Mouse (Mus musculus) hindbrain, embryonic 14.5 days (tissue): ENCODE results near the gene 4930432K21Rik. TPM values are rescaled to one million over a fixed set of nuclear protein-coding genes. Genes with fewer than 3 reads are reported as not detected.

Source experiments
- ATAC-seq: fragments of 200-750 bp; cut with Nextera tagmentation; 2 replicates; pipeline ENCODE4 v1.8.0; 2017; ENCODE audit warnings: moderate number of reproducible peaks, mild to moderate bottlenecking, moderate TSS enrichment, moderate library complexity; ENCODE audit not compliant: low FRiP score
- DNase-seq: peaks from one replicate; pipeline ENCODE4 v3.0.0-alpha.2; 2015; ENCODE audit warnings: low spot score
- H3K27ac ChIP-seq: fragments of 300-500 bp; sonication (generic); 2 replicates; pipeline ENCODE4 v1.5.1; 2014; ENCODE audit warnings: mild to moderate bottlenecking, moderate library complexity
- H3K27me3 ChIP-seq: fragments of 300-500 bp; sonication (generic); 2 replicates; pipeline ENCODE4 v1.6.1; 2014; ENCODE audit warnings: mild to moderate bottlenecking, low read length, mixed read lengths; ENCODE audit not compliant: control insufficient read depth, insufficient read depth
- H3K36me3 ChIP-seq: fragments of 300-500 bp; sonication (generic); replicated peaks from 2 replicates; pipeline ENCODE4 v1.6.1; 2014; ENCODE audit not compliant: control insufficient read depth, insufficient read depth
- H3K4me1 ChIP-seq: fragments of 300-500 bp; sonication (generic); replicated peaks from 2 replicates; pipeline ENCODE4 v1.6.1; 2014; ENCODE audit warnings: antibody characterized with exemption, low read length, mixed read lengths; ENCODE audit not compliant: control insufficient read depth, insufficient read depth
- H3K4me2 ChIP-seq: fragments of 300-500 bp; sonication (generic); replicated peaks from 2 replicates; pipeline ENCODE4 v1.6.1; 2014; ENCODE audit warnings: mild to moderate bottlenecking, moderate library complexity
- H3K4me3 ChIP-seq: fragments of 300-500 bp; sonication (generic); replicated peaks from 2 replicates; pipeline ENCODE4 v1.5.1; 2014; ENCODE audit warnings: mild to moderate bottlenecking, low read length
- H3K9ac ChIP-seq: fragments of 300-500 bp; sonication (generic); 2 replicates; pipeline ENCODE4 v1.6.1; 2014
- H3K9me3 ChIP-seq: fragments of 300-500 bp; sonication (generic); 2 replicates; pipeline ENCODE4 v1.6.1; 2016; ENCODE audit warnings: low read length; ENCODE audit not compliant: control insufficient read depth
- WGBS: fragments of 180-500 bp; shearing (Covaris S2); extraction: QIAGEN DNeasy Blood & Tissue Kit; methylation state at CpG from one replicate; pipeline ENCODE4 v1.1.7; 2014; 5-methylcytosine and 5-hydroxymethylcytosine counted together
- polyA plus RNA-seq: library from polyadenylated mRNA; unstranded; fragments of >200 nt; fragmentation: Nextera tagmentation; extraction: Ambion mirVana; gene quantifications from 2 replicates; pipeline ENCODE4 v1.2.1, GENCODE M21; 2014

4930432K21Rik gene
- 1.4 TPM in 2 replicates for polyA plus RNA-seq

DNA sequence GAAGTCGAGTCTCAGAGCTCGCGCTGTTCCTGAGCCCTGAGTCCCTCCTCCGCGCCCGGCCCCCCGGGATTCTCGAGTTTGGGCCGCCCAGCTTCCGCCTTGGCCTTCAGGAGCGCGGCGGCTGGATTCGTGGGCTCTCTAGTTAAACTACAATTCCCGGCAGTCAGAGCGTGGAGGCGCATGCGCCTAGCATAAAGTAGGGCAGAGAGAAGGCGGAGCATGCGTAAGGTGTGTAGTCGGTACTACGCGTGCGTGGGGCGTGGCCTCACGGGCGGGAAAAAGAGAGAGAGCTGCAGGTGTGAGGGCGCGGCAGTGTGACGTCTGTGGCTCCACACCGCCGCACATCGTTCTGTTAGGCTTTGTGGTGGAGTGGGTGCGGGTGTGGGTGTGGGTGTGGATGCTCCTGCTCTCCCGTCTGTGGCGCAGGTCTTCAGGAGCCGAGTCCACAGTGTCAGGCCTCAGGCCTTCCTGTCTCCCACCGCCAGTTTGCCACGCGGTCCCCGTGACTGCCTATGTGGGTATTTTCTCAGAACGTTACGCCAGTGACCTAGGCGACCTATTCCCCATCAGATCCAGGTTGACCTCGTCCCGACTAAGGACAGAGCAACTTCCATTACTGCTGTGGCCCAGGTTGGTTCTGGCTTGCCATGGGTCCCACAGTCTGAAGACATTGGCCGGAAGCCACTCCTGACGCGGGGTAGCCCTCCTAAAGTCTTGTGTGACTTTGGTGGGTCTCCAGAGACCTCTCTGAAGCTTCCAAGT is at the start of gene 4930432K21Rik, which contains the start of gene Cc2d1a:
Gene 4930432K21Rik (plus strand): TSS at position 257 of the 762 bp plus-strand sequence.
Gene Cc2d1a (minus strand): TSS at position 168 of the 762 bp plus-strand sequence.
- 15% methylated on average over 49 of the region's 49 CpGs for WGBS
- 0 out of 2 replicates have a peak within 1 kb of the TSS, but pooled peaks have one; percentile 28 for H3K27ac ChIP-seq
- peak within 1 kb of the TSS; percentile 55 for H3K4me3 ChIP-seq
- H3K27me3 ChIP-seq: no peaks in the 10 kb centered on the region
- peak within 1 kb of the TSS; percentile 77 for H3K9ac ChIP-seq
- peak within 1 kb of the TSS; percentile 91 for H3K4me2 ChIP-seq
- H3K36me3 ChIP-seq: peaks cover 27% of the 10 kb centered on the region
- ATAC-seq (peak; percentile 95), DNase-seq (peak; percentile 96)
- H3K9me3 ChIP-seq: no peaks in the 10 kb centered on the region
- H3K4me1 ChIP-seq: peaks cover 22% of the 10 kb centered on the region

DNA sequence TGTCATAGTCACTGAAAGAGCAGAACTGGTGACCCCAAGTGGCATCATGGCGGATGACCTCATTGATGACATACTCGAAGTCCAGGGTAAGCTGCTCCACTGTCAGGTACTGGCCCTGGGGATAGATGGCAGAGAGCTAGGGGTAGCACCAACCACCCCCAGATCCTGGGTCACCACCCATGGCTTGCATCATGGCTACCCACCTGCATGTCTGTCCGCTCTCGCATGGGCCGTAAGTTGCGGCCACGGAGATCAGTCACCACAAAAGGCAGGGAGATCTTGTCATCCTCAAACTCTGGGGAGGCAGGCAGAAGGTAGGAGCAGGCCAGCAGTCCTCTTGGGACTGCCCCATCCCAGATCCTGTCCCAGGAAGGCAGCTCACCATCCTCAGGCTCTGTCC is 49.4 kb upstream of the 4930432K21Rik start:
- no peak overlapping the region for H3K9ac ChIP-seq
- H3K36me3 ChIP-seq: peaks cover 90% of the 10 kb centered on the region
- ATAC-seq: no peak
- no peaks in the 10 kb centered on the region for H3K9me3 ChIP-seq
- no peak overlapping the region for H3K4me3 ChIP-seq
- H3K27ac ChIP-seq: no peak overlapping the region
- 98% methylated on average over 7 of the region's 7 CpGs for WGBS
- no peak for DNase-seq
- peaks cover 17% of the 10 kb centered on the region for H3K4me1 ChIP-seq
- H3K27me3 ChIP-seq: no peaks in the 10 kb centered on the region
- no peak overlapping the region for H3K4me2 ChIP-seq

DNA sequence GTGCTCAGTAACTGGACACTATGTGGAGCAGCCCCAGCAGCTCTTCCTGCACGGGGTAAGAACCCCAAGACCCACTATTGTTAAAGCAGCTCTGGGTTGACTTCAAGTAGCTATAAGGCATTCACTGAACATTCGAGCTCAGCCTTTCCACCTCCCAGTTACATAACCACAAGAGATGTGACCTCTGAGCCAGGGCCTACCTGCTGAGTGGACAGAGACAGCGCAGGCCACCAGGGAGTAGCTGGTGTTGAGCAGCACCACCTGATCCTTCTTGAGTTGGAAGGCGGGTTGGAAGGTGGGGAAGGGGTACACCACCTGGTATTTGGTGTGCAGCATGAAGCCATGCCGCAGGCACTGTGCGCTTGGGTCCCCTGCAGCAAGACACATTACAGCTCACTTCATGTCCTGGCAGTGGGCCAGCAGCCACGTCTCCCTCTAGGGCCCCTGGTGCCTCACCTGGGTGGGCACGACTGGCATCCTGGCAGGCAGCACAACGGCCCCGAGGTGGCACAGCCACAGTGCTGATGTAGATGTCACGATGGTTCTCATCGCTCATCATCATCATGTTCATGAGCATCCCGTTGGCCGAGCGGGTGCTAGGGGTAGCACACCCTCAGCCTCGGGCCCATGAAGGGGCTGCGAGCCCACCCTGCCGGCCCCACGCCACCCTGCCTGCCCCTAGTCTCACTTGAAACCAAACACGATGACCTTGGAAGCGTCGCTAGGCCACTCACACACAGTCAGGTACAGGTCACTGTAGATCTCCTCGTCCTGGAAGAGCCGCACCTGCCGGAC is 46.2 kb upstream of the 4930432K21Rik start:
- peaks cover 30% of the 10 kb centered on the region for H3K4me1 ChIP-seq
- no peaks in the 10 kb centered on the region for H3K27me3 ChIP-seq
- H3K9me3 ChIP-seq: no peaks in the 10 kb centered on the region
- no peak overlapping the region for H3K4me2 ChIP-seq
- peaks cover 58% of the 10 kb centered on the region for H3K36me3 ChIP-seq
- no peak for DNase-seq
- H3K4me3 ChIP-seq: no peak overlapping the region
- H3K27ac ChIP-seq: no peak overlapping the region
- ATAC-seq: no peak
- H3K9ac ChIP-seq: no peak overlapping the region
- 95% methylated on average over 25 of the region's 25 CpGs for WGBS

DNA sequence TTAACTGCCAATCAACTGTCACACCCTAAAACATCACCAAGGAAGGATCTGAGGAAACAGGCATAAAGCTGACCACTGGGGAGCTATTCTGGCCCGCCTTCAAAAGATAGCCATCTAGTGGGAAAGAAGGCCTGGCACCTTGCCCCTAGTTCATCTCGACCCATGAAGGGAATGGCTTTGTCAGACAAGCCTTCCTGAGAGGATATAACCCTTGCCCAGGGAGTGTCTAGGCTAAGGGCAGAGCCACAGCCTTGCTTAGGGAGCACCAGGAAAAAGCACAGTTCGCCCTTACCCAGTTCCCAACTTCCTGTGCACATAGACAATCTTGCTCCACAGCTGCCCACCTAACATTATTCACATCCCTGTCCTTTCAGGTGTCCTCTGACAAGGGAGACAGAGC is 44.2 kb upstream of the 4930432K21Rik start:
- Histone ChIP-seq H3K36me3 (peaks cover 39% of the 10 kb centered on the region), H3K9me3 (no peaks in the 10 kb centered on the region), H3K4me3 (peak overlapping the region; percentile 60), H3K9ac (peak overlapping the region; percentile 76), H3K4me2 (peak overlapping the region; percentile 82), H3K4me1 (peaks cover 30% of the 10 kb centered on the region), H3K27ac (peak overlapping the region; percentile 96), H3K27me3 (no peaks in the 10 kb centered on the region)
- WGBS: 27% methylated on average over 3 of the region's 3 CpGs
- ATAC-seq (no peak), DNase-seq (no peak)

DNA sequence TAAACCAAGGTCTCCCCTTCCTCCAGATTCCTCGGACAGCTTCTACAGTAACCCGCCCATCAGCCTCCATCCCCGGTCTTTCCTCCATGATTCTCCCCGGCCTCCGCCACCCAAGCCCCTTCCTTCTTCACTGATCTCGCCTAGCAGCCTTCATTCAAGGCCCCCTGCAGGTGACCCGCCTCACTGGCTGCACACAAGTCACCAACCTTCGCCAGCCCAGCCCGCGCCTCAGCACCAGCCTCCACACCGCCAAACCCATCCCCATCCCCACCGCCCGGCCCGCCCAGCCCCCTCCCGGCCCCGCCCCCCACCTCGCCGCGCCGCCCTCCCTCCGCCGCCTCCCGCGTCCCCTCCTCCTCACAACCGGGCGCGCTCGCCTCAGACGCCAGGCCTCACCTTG is 43.6 kb upstream of the 4930432K21Rik start:
- Histone ChIP-seq H3K4me1 (peaks cover 30% of the 10 kb centered on the region), H3K9ac (peak overlapping the region; percentile 76), H3K27ac (peak overlapping the region; percentile 96), H3K36me3 (peaks cover 34% of the 10 kb centered on the region), H3K27me3 (no peaks in the 10 kb centered on the region), H3K4me2 (peak overlapping the region; percentile 82), H3K9me3 (no peaks in the 10 kb centered on the region), H3K4me3 (peak overlapping the region; percentile 60)
- ATAC-seq: peak; percentile 79
- peak; percentile 68 for DNase-seq
- WGBS: 0% methylated on average over 24 of the region's 29 CpGs

DNA sequence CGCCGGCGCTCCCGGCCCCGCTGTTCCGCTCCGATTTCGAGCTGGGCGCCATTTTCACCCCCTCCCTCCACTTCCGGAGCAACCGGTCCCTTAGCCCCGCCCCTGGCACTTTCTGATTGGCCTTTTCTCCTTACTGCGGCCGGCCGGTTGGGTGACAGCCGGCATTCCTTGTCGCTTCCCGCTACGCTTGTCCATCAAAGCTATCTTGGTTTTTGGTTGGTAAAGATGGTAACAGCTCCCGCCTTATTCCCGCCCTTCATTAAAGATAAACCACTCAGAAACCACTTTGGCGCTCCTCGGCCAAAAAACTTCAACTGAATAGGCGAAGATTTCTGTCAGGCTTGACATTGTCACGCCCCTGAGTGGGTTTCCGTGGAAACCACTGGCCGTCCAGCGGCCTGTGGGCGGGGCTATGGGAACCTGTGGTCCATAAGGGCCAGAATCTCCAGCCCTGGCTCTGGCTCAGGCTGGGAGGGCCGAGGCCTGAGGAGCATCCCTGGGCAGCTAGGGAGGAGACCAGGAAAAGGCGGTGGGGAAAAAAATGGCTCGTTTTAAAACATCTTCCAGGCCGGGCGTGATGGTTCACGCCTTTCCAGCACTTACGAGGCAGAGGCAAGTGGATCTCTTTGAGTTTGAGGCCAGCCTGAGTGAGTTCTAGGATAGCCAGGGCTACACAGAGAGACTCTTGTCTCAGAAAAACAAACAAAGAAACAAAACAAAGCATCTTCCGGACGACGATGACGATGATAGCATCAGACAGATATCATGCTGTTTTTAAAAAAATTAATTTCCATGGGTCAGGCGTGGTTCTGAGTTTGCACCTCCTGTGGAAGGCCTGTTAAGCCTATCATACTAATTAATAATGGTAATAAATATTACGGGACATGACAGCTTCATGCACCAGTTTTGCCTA is 42.9 kb upstream of the 4930432K21Rik start, which contains the start of gene Dcaf15:
Gene Dcaf15 (minus strand): TSS at position 72 of the 913 bp plus-strand sequence.
- peak within 1 kb of the TSS; percentile 76 for H3K9ac ChIP-seq
- peak; percentile 96 for ATAC-seq

DNA sequence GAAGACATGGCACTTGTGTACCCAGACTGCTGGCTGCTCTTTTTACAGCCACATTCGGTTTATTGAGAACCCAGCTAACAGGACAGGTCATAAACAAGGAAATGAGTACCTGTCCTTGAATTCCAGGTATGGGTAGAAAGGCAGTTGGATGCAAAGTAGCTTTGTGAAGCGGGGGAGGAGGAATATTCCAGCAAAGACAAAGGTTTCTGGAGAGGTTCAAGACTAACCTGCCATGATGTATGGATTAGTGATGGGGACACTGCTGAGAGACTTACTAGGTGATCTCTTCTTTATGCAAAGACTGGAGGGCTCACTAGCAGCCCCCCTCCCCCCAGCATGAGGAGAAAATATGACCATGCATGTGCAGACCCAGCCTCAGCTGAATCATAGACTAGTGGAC is 42.1 kb upstream of the 4930432K21Rik start:
- 90% methylated on average over 2 of the region's 2 CpGs for whole genome bisulfite sequencing
- peaks cover 20% of the 10 kb centered on the region for H3K36me3 ChIP-seq
- no peaks in the 10 kb centered on the region for H3K9me3 ChIP-seq
- DNase-seq (no peak), ATAC-seq (no peak)
- no peak overlapping the region for H3K4me3 ChIP-seq
- 0 out of 2 replicates have a peak overlapping the region, but pooled peaks have one; percentile 24 for H3K9ac ChIP-seq
- no peaks in the 10 kb centered on the region for H3K27me3 ChIP-seq
- H3K4me2 ChIP-seq: no peak overlapping the region; the same call in 1 of the 2 replicates
- peaks cover 30% of the 10 kb centered on the region for H3K4me1 ChIP-seq
- peak overlapping the region; percentile 84 for H3K27ac ChIP-seq

More for the DNA sequence above, 42.9 kb upstream of the 4930432K21Rik start, which contains the start of gene Dcaf15:
- 6% methylated on average over 42 of the region's 42 CpGs for WGBS
- peaks cover 30% of the 10 kb centered on the region for H3K4me1 ChIP-seq
- H3K4me2 ChIP-seq: peak within 1 kb of the TSS; percentile 82
- no peaks in the 10 kb centered on the region for H3K9me3 ChIP-seq
- H3K27ac ChIP-seq: peak within 1 kb of the TSS; percentile 96
- peak; percentile 98 for DNase-seq
- no peaks in the 10 kb centered on the region for H3K27me3 ChIP-seq
- peaks cover 27% of the 10 kb centered on the region for H3K36me3 ChIP-seq
- peak within 1 kb of the TSS; percentile 60 for H3K4me3 ChIP-seq

DNA sequence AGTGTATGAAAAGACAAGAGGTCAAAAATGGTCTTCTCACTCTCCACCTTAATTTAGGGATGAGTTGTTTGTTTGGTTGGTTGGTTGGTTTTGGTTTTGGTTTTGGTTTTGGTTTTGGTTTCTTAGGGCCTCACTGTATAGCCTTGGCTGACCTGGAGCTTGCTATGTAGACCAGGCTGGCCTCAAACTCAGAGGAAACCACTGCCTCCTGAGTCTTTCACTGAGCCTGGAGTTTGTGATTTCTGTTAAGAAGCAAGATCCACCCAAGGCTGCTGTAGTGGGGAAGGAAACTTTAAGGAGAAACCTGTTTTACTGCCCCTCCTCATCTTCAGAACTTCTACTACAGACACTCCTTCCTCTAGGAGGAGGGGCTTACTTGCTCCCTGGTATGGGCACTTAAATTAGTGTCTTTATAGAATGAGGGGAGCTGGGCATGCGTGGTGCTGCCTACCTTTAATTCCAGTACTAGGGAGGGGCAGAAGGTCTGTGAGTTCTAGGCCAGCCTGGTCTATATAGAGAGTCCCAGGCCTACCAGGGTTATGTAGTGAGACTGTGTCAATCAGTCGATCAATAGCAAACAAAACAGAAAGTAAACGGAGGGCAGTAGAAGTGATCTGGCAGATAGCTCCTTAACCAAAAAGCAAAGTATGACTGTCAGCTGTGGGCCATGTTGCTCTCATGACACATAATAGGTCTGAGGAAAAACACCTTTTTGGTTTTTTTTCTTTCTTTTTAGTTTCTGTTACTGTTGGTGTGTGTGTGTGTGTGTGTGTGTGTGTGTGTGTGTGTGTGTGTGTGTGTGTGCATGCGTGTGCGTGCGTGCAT is 41.4 kb upstream of the 4930432K21Rik start:
- Histone ChIP-seq H3K9me3 (no peaks in the 10 kb centered on the region), H3K27ac (no peak overlapping the region), H3K4me2 (no peak overlapping the region), H3K36me3 (peaks cover 13% of the 10 kb centered on the region), H3K9ac (no peak overlapping the region), H3K4me3 (no peak overlapping the region), H3K4me1 (peaks cover 28% of the 10 kb centered on the region), H3K27me3 (no peaks in the 10 kb centered on the region)
- 95% methylated on average over 6 of the region's 6 CpGs for WGBS
- DNase-seq: no peak
- ATAC-seq: no peak
